In genomic region chr13:60176136-60176775, GRCm38 (mm10) we compare ENCODE assay signal across 8 mouse cellular contexts. TPM values are rescaled to one million over a fixed set of nuclear protein-coding genes. Genes with fewer than 3 reads are reported as not detected.
DNase-seq lines count a peak whose midpoint lies in the region; ATAC-seq and TF ChIP-seq lines count a peak whose summit lies in the region.

No protein-coding gene starts in this region.

- H3K27me3 ChIP-seq in G1E (ENCODE audit: insufficient read depth, low read length), result no peaks in the 10 kb centered on the region
- peaks cover 5% of the 10 kb centered on the region; the same call in 1 of the 2 replicates for H3K27me3 ChIP-seq in forebrain, postnatal 0 days (ENCODE audit: insufficient read depth, low read length)
- H3K27me3 ChIP-seq in hindbrain, embryonic 10.5 days (ENCODE audit: insufficient read depth, poor library complexity, severe bottlenecking), result peaks cover 9% of the 10 kb centered on the region

- peak overlapping the region; percentile 95 for H3K4me2 ChIP-seq in forebrain, postnatal 0 days (ENCODE audit: low read depth)

- peaks cover 64% of the 10 kb centered on the region for H3K9me3 ChIP-seq in G1E (replicated peaks)
- no peaks in the 10 kb centered on the region for H3K9me3 ChIP-seq in forebrain, postnatal 0 days (ENCODE audit: low read length)
- H3K9me3 ChIP-seq in hindbrain, embryonic 10.5 days, result no peaks in the 10 kb centered on the region

- WGBS in forebrain, postnatal 0 days, result under 1% methylated on average over 66 of the region's 82 CpGs
- under 1% methylated on average over 82 of the region's 82 CpGs for WGBS in hindbrain, embryonic 10.5 days

- H3K36me3 ChIP-seq in G1E (replicated peaks), result no peaks in the 10 kb centered on the region
- H3K36me3 ChIP-seq in forebrain, postnatal 0 days (ENCODE audit: insufficient read depth), result no peaks in the 10 kb centered on the region
- H3K36me3 ChIP-seq in hindbrain, embryonic 10.5 days, result peaks cover 7% of the 10 kb centered on the region

- TF ChIP-seq CTCF in G1E (IDR thresholded peaks at IDR 0.05; ENCODE audit: low read depth, low read length), result no peak
- TF ChIP-seq CTCF in forebrain, postnatal 0 days (IDR thresholded peaks at IDR 0.05; ENCODE audit: low read depth), result peak; percentile 26

- ATAC-seq in G1E (ENCODE audit: extremely low read depth, insufficient number of reproducible peaks, low FRiP score, poor library complexity, severe bottlenecking), result no peak
- ATAC-seq in forebrain, postnatal 0 days, result peak; percentile 76
- ATAC-seq in megakaryocyte progenitor cell, adult 5-6 weeks (replicated peaks; ENCODE audit: poor library complexity), result 0 out of 2 replicates have a peak, but pooled peaks have one; percentile 14
- ATAC-seq in monocyte, adult 5-6 weeks (replicated peaks; ENCODE audit: insufficient number of reproducible peaks, low FRiP score, low TSS enrichment, poor library complexity, severe bottlenecking), result no peak

- peak overlapping the region; percentile 77 for H3K9ac ChIP-seq in forebrain, postnatal 0 days

- H3K27ac ChIP-seq in forebrain, postnatal 0 days (ENCODE audit: low read depth, low read length), result peak overlapping the region; percentile 89
- peak overlapping the region; percentile 99 for H3K27ac ChIP-seq in hindbrain, embryonic 10.5 days

- peak overlapping the region; percentile 46; the same call in 1 of the 2 replicates for H3K4me3 ChIP-seq in G1E (ENCODE audit: low read depth, low read length)
- H3K4me3 ChIP-seq in forebrain, postnatal 0 days (ENCODE audit: low read depth, low read length), result peak overlapping the region; percentile 73
- H3K4me3 ChIP-seq in hindbrain, embryonic 10.5 days, result peak overlapping the region; percentile 70

- no peaks in the 10 kb centered on the region for H3K4me1 ChIP-seq in G1E (ENCODE audit: insufficient read depth, low read depth, low read length)
- H3K4me1 ChIP-seq in forebrain, postnatal 0 days (ENCODE audit: insufficient read depth), result no peaks in the 10 kb centered on the region
- H3K4me1 ChIP-seq in hindbrain, embryonic 10.5 days (replicated peaks), result peaks cover 56% of the 10 kb centered on the region

- DNase-seq in G1E (ENCODE audit: low spot score), result no peak
- peak; percentile 69 for DNase-seq in adrenal gland, postnatal 25 days
- peak; percentile 89 for DNase-seq in forebrain, postnatal 0 days
- no peak for DNase-seq in hindbrain, embryonic 10.5 days (ENCODE audit: low spot score)
- peak; percentile 56 to 71 for DNase-seq in layer of hippocampus, postnatal 36 days
- peak; percentile 39 to 60 for DNase-seq in right cerebral cortex, postnatal 36 days (ENCODE audit: low spot score in 2 of 2)

RNA-seq across cellular contexts. Expression of gene Gas1, which starts 0.9 kb away (rescaled TPM):
- total RNA-seq in G1E (2014; fragmentation: Nextera tagmentation) (not detected in 2 replicates), G1E (2017) (0.06 TPM in 1 of 2 replicates, not detected in the other)
- polyA plus RNA-seq in G1E (2012), result not detected in 2 replicates
- 62.0 and 84.9 TPM in 2 replicates for total RNA-seq in adrenal gland, postnatal 25 days (2021)
- total RNA-seq in forebrain, postnatal 0 days (2014; rRNA removed), result 23.5 and 40.9 TPM in 2 replicates
- 22.4 and 23.1 TPM in 2 replicates for polyA plus RNA-seq in forebrain, postnatal 0 days (2015; fragmentation: Nextera tagmentation; extraction: Ambion mirVana)
- 78.7 and 97.1 TPM in 2 replicates for polyA plus RNA-seq in hindbrain, embryonic 10.5 days (2016; fragmentation: Nextera tagmentation; extraction: Ambion mirVana)
- 10 to 100 TPM; 10.1 to 10.3 TPM for total RNA-seq in layer of hippocampus, postnatal 36 days (2021)
- not detected in 2 replicates for total RNA-seq in megakaryocyte progenitor cell, adult 5-6 weeks (2015)
- total RNA-seq in megakaryocyte progenitor cell, adult 5-6 weeks (2017), result not detected in 2 replicates
- total RNA-seq in monocyte, adult 5-6 weeks (2017), result not detected in 3 replicates

Comparison
In these comparisons a context has a peak if more than half of its experiments do, and no peak if none do; other contexts are left out.
1. ATAC-seq: peak in forebrain, postnatal 0 days (single experiment) and megakaryocyte progenitor cell, adult 5-6 weeks (single experiment); none in G1E (single experiment) and monocyte, adult 5-6 weeks (single experiment).
2. DNase-seq: peak in adrenal gland, postnatal 25 days (single experiment), forebrain, postnatal 0 days (single experiment), layer of hippocampus, postnatal 36 days (2 of 2) and right cerebral cortex, postnatal 36 days (2 of 2); none in G1E (single experiment) and hindbrain, embryonic 10.5 days (single experiment).
3. RNA of gene Gas1, which starts 0.9 kb away (total RNA-seq): 62.0 to 84.9 TPM in adrenal gland, postnatal 25 days, 23.5 to 40.9 TPM in forebrain, postnatal 0 days and 10.1 to 10.3 TPM in layer of hippocampus, postnatal 36 days; 0.06 TPM in G1E, not detected in megakaryocyte progenitor cell, adult 5-6 weeks and not detected in monocyte, adult 5-6 weeks; every median in the first group is over 10 times any median in the second.
4. Peak in every context shown above with its lines, with median percentiles within 50 percentile points of each other: H3K4me3 ChIP-seq.